Mouse (Mus musculus) forebrain, embryonic 16.5 days (tissue): Measurements from ENCODE around the gene Serpinb6a. TPM values are rescaled to one million over a fixed set of nuclear protein-coding genes. Genes with fewer than 3 reads are reported as not detected.
"Not testable (repeated sequence)": the region's sequence is repeated elsewhere in the genome, so short reads cannot be mapped to it uniquely, and the experiment has no call there.

Experiments used
- ATAC-seq: fragments of 200-750 bp; cut with Nextera tagmentation; 2 replicates; pipeline ENCODE4 v1.8.0; 2017; ENCODE audit warnings: mild to moderate bottlenecking, moderate library complexity
- H3K27ac ChIP-seq: fragments of 300-500 bp; sonication (generic); 2 replicates; pipeline ENCODE4 v1.5.1; 2014; ENCODE audit warnings: low read length, control low read depth
- H3K27me3 ChIP-seq: fragments of 300-500 bp; sonication (generic); replicated peaks from 2 replicates; pipeline ENCODE4 v1.6.1; 2014; ENCODE audit warnings: low read length; ENCODE audit not compliant: control insufficient read depth, insufficient read depth
- H3K36me3 ChIP-seq: fragments of 300-500 bp; sonication (generic); 2 replicates; pipeline ENCODE4 v1.6.1; 2014; ENCODE audit not compliant: control insufficient read depth, insufficient read depth
- H3K4me1 ChIP-seq: fragments of 300-500 bp; sonication (generic); replicated peaks from 2 replicates; pipeline ENCODE4 v1.6.1; 2014; ENCODE audit warnings: low read length; ENCODE audit not compliant: control insufficient read depth, insufficient read depth
- H3K4me2 ChIP-seq: fragments of 300-500 bp; sonication (generic); 2 replicates; pipeline ENCODE4 v1.6.1; 2014; ENCODE audit warnings: mild to moderate bottlenecking, low read length, control low read depth
- H3K4me3 ChIP-seq: fragments of 300-500 bp; sonication (generic); replicated peaks from 2 replicates; pipeline ENCODE4 v1.5.1; 2014; ENCODE audit warnings: mild to moderate bottlenecking, low read length, control low read depth
- H3K9ac ChIP-seq: fragments of 300-500 bp; sonication (generic); replicated peaks from 2 replicates; pipeline ENCODE4 v1.6.1; 2014; ENCODE audit warnings: low read depth, low read length, control low read depth
- H3K9me3 ChIP-seq: fragments of 300-500 bp; sonication (generic); 2 replicates; pipeline ENCODE4 v1.6.1; 2016; ENCODE audit warnings: low read length; ENCODE audit not compliant: control insufficient read depth
- WGBS: fragments of 180-500 bp; shearing (Covaris S2); extraction: QIAGEN DNeasy Blood & Tissue Kit; methylation state at CpG from one replicate; pipeline ENCODE4 v1.1.7; 2014; 5-methylcytosine and 5-hydroxymethylcytosine counted together
- polyA plus RNA-seq: library from polyadenylated mRNA; unstranded; fragments of >200 nt; fragmentation: Nextera tagmentation; extraction: Ambion mirVana; gene quantifications from 2 replicates; pipeline ENCODE4 v1.2.1, GENCODE M21; 2015

Serpinb6a gene
- polyA plus RNA-seq, 1 experiment from 2014 or later: 36.3 TPM

- 39% methylated on average over 6 of the region's 6 CpGs for WGBS
- ATAC-seq: peak; percentile 36; the same call in 1 of the 2 replicates
- H3K9me3 ChIP-seq: no peaks in the 10 kb centered on the region
- no peak overlapping the region for H3K27ac ChIP-seq
- no peak overlapping the region for H3K4me2 ChIP-seq
- H3K27me3 ChIP-seq: no peaks in the 10 kb centered on the region
- no peak overlapping the region for H3K4me3 ChIP-seq
- no peaks in the 10 kb centered on the region for H3K4me1 ChIP-seq
- no peaks in the 10 kb centered on the region for H3K36me3 ChIP-seq
- no peak overlapping the region for H3K9ac ChIP-seq
Measured at GRCm38 (mm10) chr13:33956571-33957421, 45.8 kb downstream of the Serpinb6a start.

GRCm38 (mm10) chr13:33952947-33953346 lies 49.6 kb downstream of the Serpinb6a start:
- Histone ChIP-seq H3K4me3 (no peak overlapping the region), H3K27me3 (no peaks in the 10 kb centered on the region), H3K4me1 (no peaks in the 10 kb centered on the region), H3K9ac (no peak overlapping the region), H3K4me2 (no peak overlapping the region), H3K9me3 (no peaks in the 10 kb centered on the region), H3K27ac (no peak overlapping the region), H3K36me3 (no peaks in the 10 kb centered on the region)
- WGBS: 88% methylated on average over 2 of the region's 2 CpGs
- ATAC-seq: no peak

GRCm38 (mm10) chr13:33952075-33952449 lies 50.5 kb downstream of the Serpinb6a start:
- no peak overlapping the region for H3K4me3 ChIP-seq
- no peak overlapping the region for H3K4me2 ChIP-seq
- H3K4me1 ChIP-seq: no peaks in the 10 kb centered on the region
- H3K36me3 ChIP-seq: no peaks in the 10 kb centered on the region
- no peak overlapping the region for H3K9ac ChIP-seq
- H3K27me3 ChIP-seq: no peaks in the 10 kb centered on the region
- no peaks in the 10 kb centered on the region for H3K9me3 ChIP-seq
- 83% methylated on average over 1 of the region's 1 CpGs for WGBS
- ATAC-seq: no peak
- no peak overlapping the region for H3K27ac ChIP-seq

- Histone ChIP-seq H3K4me3 (no peak overlapping the region), H3K9ac (no peak overlapping the region), H3K4me1 (no peaks in the 10 kb centered on the region), H3K27me3 (no peaks in the 10 kb centered on the region), H3K4me2 (no peak overlapping the region), H3K27ac (no peak overlapping the region), H3K36me3 (no peaks in the 10 kb centered on the region), H3K9me3 (no peaks in the 10 kb centered on the region)
- WGBS: 87% methylated on average over 4 of the region's 4 CpGs
- no peak for ATAC-seq
Measured at GRCm38 (mm10) chr13:33951308-33952074, 51.1 kb downstream of the Serpinb6a start.

- 51% methylated on average over 4 of the region's 4 CpGs for WGBS
- no peak overlapping the region for H3K27ac ChIP-seq
- no peaks in the 10 kb centered on the region for H3K9me3 ChIP-seq
- no peak for ATAC-seq
- no peak overlapping the region for H3K4me3 ChIP-seq
- no peaks in the 10 kb centered on the region for H3K27me3 ChIP-seq
- H3K4me2 ChIP-seq: no peak overlapping the region
- H3K9ac ChIP-seq: no peak overlapping the region
- H3K36me3 ChIP-seq: no peaks in the 10 kb centered on the region
- no peaks in the 10 kb centered on the region for H3K4me1 ChIP-seq
Measured at GRCm38 (mm10) chr13:33942212-33942779, 60.3 kb downstream of the Serpinb6a start.

- Histone ChIP-seq H3K4me3 (no peak overlapping the region), H3K4me2 (no peak overlapping the region), H3K9ac (no peak overlapping the region), H3K4me1 (no peaks in the 10 kb centered on the region), H3K36me3 (no peaks in the 10 kb centered on the region), H3K9me3 (no peaks in the 10 kb centered on the region), H3K27me3 (no peaks in the 10 kb centered on the region), H3K27ac (no peak overlapping the region)
- ATAC-seq: no peak
- 92% methylated on average over 5 of the region's 5 CpGs for WGBS
Measured at GRCm38 (mm10) chr13:33941288-33941808, 61.2 kb downstream of the Serpinb6a start.

GRCm38 (mm10) chr13:33937587-33937986 lies 65.0 kb downstream of the Serpinb6a start:
- H3K36me3 ChIP-seq, H3K9me3 ChIP-seq, H3K9ac ChIP-seq, H3K4me1 ChIP-seq, H3K27ac ChIP-seq, H3K4me2 ChIP-seq, H3K4me3 ChIP-seq, ATAC-seq, H3K27me3 ChIP-seq: not testable (repeated sequence)

GRCm38 (mm10) chr13:33937151-33937550 lies 65.4 kb downstream of the Serpinb6a start:
- no peaks in the 10 kb centered on the region for H3K9me3 ChIP-seq
- H3K36me3 ChIP-seq: no peaks in the 10 kb centered on the region
- peaks cover 5% of the 10 kb centered on the region for H3K4me1 ChIP-seq
- no peak overlapping the region for H3K4me2 ChIP-seq
- H3K27ac ChIP-seq: no peak overlapping the region
- ATAC-seq: no peak
- no peak overlapping the region for H3K4me3 ChIP-seq
- no peaks in the 10 kb centered on the region for H3K27me3 ChIP-seq
- 50% methylated on average over 5 of the region's 5 CpGs for WGBS
- no peak overlapping the region for H3K9ac ChIP-seq
